Mouse (Mus musculus) midbrain, embryonic 16.5 days (tissue): Measurements from ENCODE around the gene Tbccd1. TPM values are rescaled to one million over a fixed set of nuclear protein-coding genes. Genes with fewer than 3 reads are reported as not detected.

Experiments
- ATAC-seq: fragments of 200-750 bp; cut with Nextera tagmentation; 2 replicates; pipeline ENCODE4 v1.8.0; 2017; ENCODE audit warnings: moderate TSS enrichment
- H3K27ac ChIP-seq: fragments of 300-500 bp; sonication (generic); 2 replicates; pipeline ENCODE4 v1.5.1; 2014; ENCODE audit warnings: mild to moderate bottlenecking, low read length, mixed read lengths
- H3K27me3 ChIP-seq: fragments of 300-500 bp; sonication (generic); 2 replicates; pipeline ENCODE4 v1.6.1; 2014; ENCODE audit warnings: low read depth, low read length, mixed read lengths; ENCODE audit not compliant: control insufficient read depth, insufficient read depth
- H3K36me3 ChIP-seq: fragments of 300-500 bp; sonication (generic); 2 replicates; pipeline ENCODE4 v1.6.1; 2014; ENCODE audit warnings: mild to moderate bottlenecking, low read length, moderate library complexity, mixed read lengths; ENCODE audit not compliant: control insufficient read depth, insufficient read depth
- H3K4me1 ChIP-seq: fragments of 300-500 bp; sonication (generic); 2 replicates; pipeline ENCODE4 v1.6.1; 2014; ENCODE audit warnings: mild to moderate bottlenecking, low read length, mixed read lengths; ENCODE audit not compliant: control insufficient read depth, insufficient read depth
- H3K4me2 ChIP-seq: fragments of 300-500 bp; sonication (generic); 2 replicates; pipeline ENCODE4 v1.6.1; 2014; ENCODE audit warnings: mild to moderate bottlenecking, low read length, mixed read lengths
- H3K4me3 ChIP-seq: fragments of 300-500 bp; sonication (generic); 2 replicates; pipeline ENCODE4 v1.5.1; 2014; ENCODE audit warnings: low read depth, mild to moderate bottlenecking, low read length, moderate library complexity, mixed read lengths
- H3K9ac ChIP-seq: fragments of 300-500 bp; sonication (generic); 2 replicates; pipeline ENCODE4 v1.6.1; 2014; ENCODE audit warnings: low read depth, low read length, mixed read lengths
- H3K9me3 ChIP-seq: fragments of 300-500 bp; sonication (generic); replicated peaks from 2 replicates; pipeline ENCODE4 v1.6.1; 2014; ENCODE audit warnings: mild to moderate bottlenecking, low read length, mixed read lengths; ENCODE audit not compliant: control insufficient read depth, poor library complexity, severe bottlenecking
- WGBS: fragments of 180-500 bp; shearing (Covaris S2); extraction: QIAGEN DNeasy Blood & Tissue Kit; methylation state at CpG from one replicate; pipeline ENCODE4 v1.1.7; 2014; 5-methylcytosine and 5-hydroxymethylcytosine counted together
- polyA plus RNA-seq: library from polyadenylated mRNA; unstranded; fragments of >200 nt; fragmentation: Nextera tagmentation; extraction: Ambion mirVana; gene quantifications from 2 replicates; pipeline ENCODE4 v1.2.1, GENCODE M21; 2015

Tbccd1 gene
- polyA plus RNA-seq, 1 experiment from 2014 or later: 20.5 TPM

- Histone ChIP-seq H3K36me3 (no peaks in the 10 kb centered on the region), H3K9me3 (no peaks in the 10 kb centered on the region), H3K27me3 (no peaks in the 10 kb centered on the region), H3K4me1 (no peaks in the 10 kb centered on the region), H3K27ac (no peak overlapping the region), H3K4me2 (no peak overlapping the region), H3K9ac (no peak overlapping the region), H3K4me3 (no peak overlapping the region)
- ATAC-seq: no peak
- 83% methylated on average over 11 of the region's 11 CpGs for WGBS
Measured at GRCm38 (mm10) chr16:22877660-22878390, 20.4 kb upstream of the Tbccd1 start.

- H3K4me2 ChIP-seq: no peak overlapping the region
- peak; percentile 59 for ATAC-seq
- H3K27me3 ChIP-seq: no peaks in the 10 kb centered on the region
- H3K9me3 ChIP-seq: no peaks in the 10 kb centered on the region
- peaks cover 3% of the 10 kb centered on the region; the same call in 1 of the 2 replicates for H3K36me3 ChIP-seq
- H3K4me1 ChIP-seq: no peaks in the 10 kb centered on the region
- H3K9ac ChIP-seq: no peak overlapping the region
- no peak overlapping the region for H3K4me3 ChIP-seq
- H3K27ac ChIP-seq: no peak overlapping the region
- 48% methylated on average over 9 of the region's 9 CpGs for WGBS
Measured at GRCm38 (mm10) chr16:22876218-22877043, 19.0 kb upstream of the Tbccd1 start.

- no peaks in the 10 kb centered on the region for H3K9me3 ChIP-seq
- no peak overlapping the region for H3K4me3 ChIP-seq
- peaks cover 26% of the 10 kb centered on the region for H3K36me3 ChIP-seq
- ATAC-seq: no peak
- H3K27me3 ChIP-seq: no peaks in the 10 kb centered on the region
- H3K4me2 ChIP-seq: no peak overlapping the region
- H3K4me1 ChIP-seq: no peaks in the 10 kb centered on the region
- H3K27ac ChIP-seq: no peak overlapping the region
- H3K9ac ChIP-seq: no peak overlapping the region
- 83% methylated on average over 4 of the region's 4 CpGs for WGBS
Measured at GRCm38 (mm10) chr16:22873369-22873768, 15.9 kb upstream of the Tbccd1 start.

- no peak overlapping the region for H3K4me3 ChIP-seq
- no peaks in the 10 kb centered on the region for H3K4me1 ChIP-seq
- H3K27me3 ChIP-seq: no peaks in the 10 kb centered on the region
- WGBS: 93% methylated on average over 8 of the region's 8 CpGs
- peaks cover 32% of the 10 kb centered on the region for H3K36me3 ChIP-seq
- H3K9me3 ChIP-seq: no peaks in the 10 kb centered on the region
- no peak overlapping the region for H3K4me2 ChIP-seq
- no peak overlapping the region for H3K27ac ChIP-seq
- no peak overlapping the region for H3K9ac ChIP-seq
- no peak for ATAC-seq
Measured at GRCm38 (mm10) chr16:22872397-22872796, 14.9 kb upstream of the Tbccd1 start.

- Histone ChIP-seq H3K9me3 (no peaks in the 10 kb centered on the region), H3K4me1 (peaks cover 13% of the 10 kb centered on the region), H3K9ac (peak overlapping the region; percentile 52), H3K36me3 (no peaks in the 10 kb centered on the region), H3K4me2 (peak overlapping the region; percentile 76), H3K4me3 (peak overlapping the region; percentile 54), H3K27me3 (no peaks in the 10 kb centered on the region), H3K27ac (peak overlapping the region; percentile 58; the same call in 1 of the 2 replicates)
- no peak for ATAC-seq
- 12% methylated on average over 9 of the region's 9 CpGs for WGBS
Measured at GRCm38 (mm10) chr16:22856773-22857172, 696 bp downstream of the Tbccd1 start.

GRCm38 (mm10) chr16:22852709-22853108 is 4.8 kb downstream of the Tbccd1 start:
- Histone ChIP-seq H3K27me3 (no peaks in the 10 kb centered on the region), H3K4me2 (no peak overlapping the region), H3K9ac (no peak overlapping the region), H3K4me3 (no peak overlapping the region), H3K4me1 (peaks cover 6% of the 10 kb centered on the region), H3K36me3 (no peaks in the 10 kb centered on the region), H3K9me3 (no peaks in the 10 kb centered on the region), H3K27ac (no peak overlapping the region)
- 93% methylated on average over 4 of the region's 4 CpGs for WGBS
- no peak for ATAC-seq

GRCm38 (mm10) chr16:22848331-22848730 is 9.1 kb downstream of the Tbccd1 start:
- Histone ChIP-seq H3K27ac (no peak overlapping the region), H3K9me3 (no peaks in the 10 kb centered on the region), H3K27me3 (no peaks in the 10 kb centered on the region), H3K4me3 (no peak overlapping the region), H3K36me3 (no peaks in the 10 kb centered on the region), H3K4me2 (no peak overlapping the region), H3K9ac (no peak overlapping the region), H3K4me1 (peaks cover 7% of the 10 kb centered on the region)
- WGBS: 85% methylated on average over 1 of the region's 1 CpGs
- ATAC-seq: no peak

- ATAC-seq: no peak
- Histone ChIP-seq H3K4me3 (no peak overlapping the region), H3K27ac (no peak overlapping the region), H3K4me2 (no peak overlapping the region), H3K9me3 (no peaks in the 10 kb centered on the region), H3K9ac (no peak overlapping the region), H3K4me1 (peaks cover 7% of the 10 kb centered on the region), H3K36me3 (no peaks in the 10 kb centered on the region), H3K27me3 (no peaks in the 10 kb centered on the region)
- WGBS: 83% methylated on average over 1 of the region's 1 CpGs
Measured at GRCm38 (mm10) chr16:22847686-22848085, 9.8 kb downstream of the Tbccd1 start.

GRCm38 (mm10) chr16:22845481-22845880 is 12.0 kb downstream of the Tbccd1 start:
- Histone ChIP-seq H3K9me3 (no peaks in the 10 kb centered on the region), H3K4me1 (peaks cover 7% of the 10 kb centered on the region), H3K4me2 (no peak overlapping the region), H3K27me3 (no peaks in the 10 kb centered on the region), H3K36me3 (no peaks in the 10 kb centered on the region), H3K27ac (no peak overlapping the region), H3K9ac (no peak overlapping the region), H3K4me3 (no peak overlapping the region)
- ATAC-seq: no peak
- WGBS: 92% methylated on average over 4 of the region's 4 CpGs
